Mouse (Mus musculus) left cerebral cortex, postnatal 14 days (tissue): ENCODE data around the gene Kif3c. TPM values are rescaled to one million over a fixed set of nuclear protein-coding genes. Genes with fewer than 3 reads are reported as not detected.
"Not testable (repeated sequence)": the region's sequence is repeated elsewhere in the genome, so short reads cannot be mapped to it uniquely, and the experiment has no call there.

Experiments used
- DNase-seq, 2 experiments: peaks; one replicate each; pipeline ENCODE4 v3.0.0; 2021 to 2022; ENCODE audit warnings: low spot score in 2 of 2, mixed read lengths in 1 of 2
- intact Hi-C: fragments of 180-260 bp; cut with DNase I; formaldehyde crosslinking; loops from one replicate; pipeline ENCODE4 v1.15.1; 2025
- total RNA-seq, 2 experiments: library from RNA; stranded (reverse); gene quantifications; 2 replicates each; pipeline ENCODE4 v1.2.3; 2021

The Kif3c gene
- total RNA-seq, 2 experiments from 2014 or later, result 210 to 212 TPM

DNA sequence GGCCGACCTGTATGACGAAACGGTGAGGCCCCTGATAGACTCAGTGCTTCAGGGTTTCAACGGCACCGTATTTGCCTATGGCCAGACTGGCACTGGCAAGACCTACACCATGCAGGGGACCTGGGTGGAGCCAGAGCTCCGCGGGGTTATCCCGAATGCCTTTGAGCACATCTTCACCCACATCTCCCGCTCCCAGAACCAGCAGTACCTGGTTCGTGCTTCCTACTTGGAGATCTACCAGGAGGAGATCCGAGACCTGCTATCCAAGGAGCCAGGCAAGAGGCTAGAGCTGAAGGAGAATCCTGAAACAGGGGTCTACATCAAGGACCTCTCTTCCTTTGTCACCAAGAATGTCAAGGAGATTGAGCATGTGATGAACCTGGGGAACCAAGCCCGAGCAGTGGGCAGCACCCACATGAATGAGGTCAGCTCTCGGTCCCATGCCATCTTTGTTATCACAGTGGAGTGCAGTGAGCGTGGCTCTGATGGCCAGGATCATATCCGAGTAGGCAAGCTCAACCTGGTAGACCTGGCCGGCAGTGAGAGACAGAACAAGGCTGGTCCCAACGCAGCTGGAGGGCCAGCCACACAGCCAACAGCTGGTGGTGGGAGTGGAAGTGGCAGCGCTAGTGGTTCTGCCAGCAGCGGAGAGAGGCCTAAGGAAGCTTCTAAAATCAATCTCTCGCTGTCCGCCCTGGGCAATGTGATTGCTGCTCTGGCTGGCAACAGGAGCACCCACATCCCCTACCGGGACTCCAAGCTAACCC lies 1.4 kb downstream of the Kif3c start:
- intact Hi-C loops, result loop anchor here (10.0 kb wide), 1 partner anchor 272 kb away; no protein-coding TSS in a partner anchor
- DNase-seq, result no peak

DNA sequence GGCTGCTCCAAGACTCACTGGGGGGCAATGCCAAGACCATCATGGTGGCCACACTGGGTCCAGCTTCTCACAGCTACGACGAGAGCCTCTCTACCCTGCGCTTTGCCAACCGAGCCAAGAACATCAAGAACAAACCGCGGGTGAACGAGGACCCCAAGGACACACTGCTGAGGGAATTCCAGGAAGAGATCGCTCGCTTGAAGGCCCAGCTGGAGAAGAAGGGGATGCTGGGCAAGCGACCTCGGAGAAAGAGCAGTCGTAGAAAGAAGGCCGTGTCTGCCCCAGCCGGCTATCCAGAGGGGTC lies 2.0 kb downstream of the Kif3c start:
- DNase-seq, result no peak
- intact Hi-C loops, result loop anchor here (10.0 kb wide), 1 partner anchor 272 kb away; no protein-coding TSS in a partner anchor

DNA sequence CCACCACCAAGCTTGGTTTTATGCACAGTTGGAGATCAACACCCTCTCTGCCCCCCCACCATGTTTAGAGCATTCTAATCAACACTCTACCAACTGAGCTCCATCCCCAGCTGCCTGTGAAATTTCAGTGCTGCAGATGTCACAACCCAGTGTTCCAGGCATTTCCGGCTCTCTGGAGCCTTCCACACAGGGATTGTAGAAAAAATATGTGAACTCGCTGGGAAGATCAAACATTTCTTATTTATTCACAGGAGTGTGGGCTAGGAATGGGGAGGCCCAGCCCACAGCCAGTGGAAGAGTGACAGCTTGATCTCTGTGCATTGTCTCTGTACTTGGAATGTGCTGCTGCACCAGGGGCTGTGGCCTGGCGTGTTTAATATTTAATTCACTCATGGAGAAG lies 3.8 kb downstream of the Kif3c start:
- intact Hi-C loops, result loop anchor here (10.0 kb wide), 1 partner anchor 274 kb away; no protein-coding TSS in a partner anchor
- no peak for DNase-seq

DNA sequence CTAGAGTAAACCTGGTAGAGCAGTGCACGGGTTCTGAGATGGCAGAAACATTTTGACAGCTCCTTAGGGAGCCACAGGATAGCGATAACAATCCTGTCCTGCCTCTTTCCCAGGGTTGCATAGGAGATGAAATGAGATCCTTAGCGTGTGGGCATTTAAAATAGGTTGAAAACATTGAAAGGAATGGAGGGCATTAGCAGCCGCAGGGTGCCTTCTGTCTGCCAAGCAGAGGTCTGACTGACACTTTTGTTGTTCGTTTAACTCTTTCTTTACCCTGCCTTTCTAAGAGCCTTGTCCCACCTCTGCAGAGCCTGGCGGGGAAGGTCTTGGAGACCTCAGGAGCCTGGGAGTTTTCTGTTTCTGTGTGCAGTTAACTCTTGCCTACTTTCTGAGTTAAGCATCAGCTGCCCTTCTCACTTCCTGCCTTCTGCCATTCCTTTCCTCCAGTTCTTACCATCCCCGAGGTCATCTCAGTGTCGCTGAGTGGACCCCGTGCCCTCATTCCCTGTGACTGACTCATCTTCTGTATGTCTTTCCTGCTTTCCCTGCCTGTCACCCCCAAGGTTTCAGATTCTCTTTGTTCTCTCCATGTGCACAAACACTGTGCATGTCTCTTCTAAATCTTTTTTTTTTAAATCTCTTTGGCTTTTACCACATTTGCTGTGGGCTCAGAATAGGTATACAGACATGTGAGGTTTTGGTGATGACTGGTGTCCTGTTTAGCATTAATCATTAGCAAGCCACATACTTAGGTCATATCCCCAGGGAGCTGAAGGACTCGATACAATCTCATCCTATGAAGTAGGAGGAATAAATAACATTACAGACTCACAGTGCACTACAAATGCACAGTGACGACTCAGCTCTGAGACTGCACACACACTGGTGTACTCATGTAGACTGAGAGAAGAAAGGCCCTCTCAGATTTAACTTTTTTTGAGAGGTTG lies 6.3 kb downstream of the Kif3c start:
- no peak for DNase-seq
- intact Hi-C loops, result no loop called here

DNA sequence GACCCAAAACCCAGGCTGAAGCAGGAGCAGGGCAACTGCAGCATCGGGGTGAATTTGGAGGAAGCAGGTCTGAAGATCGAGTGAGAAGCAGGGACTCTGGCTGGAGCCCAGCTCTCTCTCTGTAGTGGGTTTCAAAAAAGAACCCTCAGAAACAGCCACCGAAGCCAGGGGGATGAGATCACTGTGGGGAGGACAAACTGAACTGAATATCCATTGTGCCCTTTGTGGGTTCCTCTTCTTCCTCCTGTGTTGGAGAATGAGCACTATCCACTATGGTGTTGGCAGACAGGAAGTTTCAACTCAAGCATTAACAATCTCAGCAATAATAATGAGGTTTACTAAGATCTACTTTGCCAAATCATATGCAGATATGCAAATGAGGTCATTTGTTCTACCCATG lies 7.1 kb downstream of the Kif3c start:
- DNase-seq, result no peak
- intact Hi-C loops, result no loop called here

DNA sequence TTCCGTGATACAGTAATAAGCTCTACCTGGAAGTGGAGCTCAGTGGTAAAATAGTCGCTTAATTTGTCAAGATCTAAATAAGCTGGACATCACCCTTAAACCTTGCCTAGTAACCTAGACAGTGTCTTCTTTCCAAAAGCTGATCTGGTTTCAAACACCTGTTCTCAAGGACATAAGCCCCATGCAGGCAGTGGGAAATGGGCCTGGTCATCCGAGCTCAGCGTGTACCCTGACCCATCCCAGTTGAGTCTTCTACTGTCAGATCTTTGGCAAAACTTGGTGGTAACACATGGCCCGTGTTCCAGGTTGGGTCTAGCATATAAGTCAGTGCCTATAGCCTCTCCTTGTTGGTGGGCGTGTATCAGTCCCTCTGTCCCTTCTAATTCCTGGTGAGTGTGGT lies 8.6 kb downstream of the Kif3c start:
- no peak for DNase-seq
- intact Hi-C loops, result no loop called here

DNA sequence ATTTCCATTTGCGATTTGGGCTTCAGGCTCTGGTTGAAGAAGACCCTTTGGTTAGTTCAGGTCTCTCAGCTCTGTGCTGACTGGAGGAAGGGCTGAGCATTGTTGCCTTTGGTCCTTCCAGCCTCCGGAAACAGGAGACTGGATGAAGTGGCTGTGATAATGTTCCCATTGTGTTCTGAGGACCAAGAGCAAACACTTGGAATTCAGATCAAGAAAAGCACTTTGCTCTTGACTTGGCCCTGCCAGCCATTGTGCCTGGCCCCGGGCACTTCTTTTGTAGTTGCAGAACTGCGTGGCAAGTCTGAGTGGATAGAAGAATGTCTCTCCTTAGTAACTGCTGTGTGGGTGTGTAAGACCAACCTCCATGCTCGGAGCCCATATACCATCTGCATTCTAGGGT lies 9.6 kb downstream of the Kif3c start:
- intact Hi-C loops, result no loop called here
- DNase-seq, result no peak

DNA sequence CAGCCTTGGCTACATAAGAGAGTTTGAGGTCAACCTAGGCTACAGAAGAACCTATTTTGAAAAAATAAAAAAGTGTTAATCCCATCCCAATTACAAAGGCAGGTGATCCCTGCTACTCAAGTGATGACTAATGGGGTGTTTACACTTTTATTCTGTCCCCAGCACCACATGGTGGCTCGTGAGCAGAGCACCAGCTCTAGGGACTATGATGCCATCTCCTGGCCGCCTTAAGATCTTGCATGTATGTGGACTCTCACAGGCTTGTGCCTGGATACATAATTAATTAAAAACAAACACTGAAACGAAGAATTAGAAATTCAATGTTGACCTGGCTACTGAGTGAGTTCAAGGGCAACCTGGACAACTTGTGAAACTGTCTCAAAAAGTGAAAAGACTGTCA lies 12.3 kb downstream of the Kif3c start:
- intact Hi-C loops, result no loop called here
- no peak for DNase-seq

DNA sequence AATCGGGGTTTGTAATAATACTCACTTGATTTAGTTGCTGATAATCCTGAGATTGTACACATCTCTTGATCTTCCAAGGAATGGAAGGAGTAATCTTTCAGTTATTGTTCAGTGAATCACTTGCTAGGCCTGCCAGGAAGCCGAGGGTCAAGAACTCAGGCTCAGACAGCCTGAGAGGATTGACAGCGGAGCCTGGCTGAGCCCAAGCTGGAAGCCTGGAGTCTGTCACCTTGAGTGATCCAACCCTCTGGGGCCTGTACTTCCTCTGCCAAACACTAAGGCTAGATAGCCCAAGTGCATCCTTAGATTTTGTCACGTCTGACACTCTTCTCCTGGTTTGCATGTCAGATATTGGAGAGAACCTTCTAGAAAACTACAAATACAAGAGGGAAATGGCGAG lies 12.8 kb downstream of the Kif3c start:
- intact Hi-C loops, result no loop called here
- no peak for DNase-seq

DNA sequence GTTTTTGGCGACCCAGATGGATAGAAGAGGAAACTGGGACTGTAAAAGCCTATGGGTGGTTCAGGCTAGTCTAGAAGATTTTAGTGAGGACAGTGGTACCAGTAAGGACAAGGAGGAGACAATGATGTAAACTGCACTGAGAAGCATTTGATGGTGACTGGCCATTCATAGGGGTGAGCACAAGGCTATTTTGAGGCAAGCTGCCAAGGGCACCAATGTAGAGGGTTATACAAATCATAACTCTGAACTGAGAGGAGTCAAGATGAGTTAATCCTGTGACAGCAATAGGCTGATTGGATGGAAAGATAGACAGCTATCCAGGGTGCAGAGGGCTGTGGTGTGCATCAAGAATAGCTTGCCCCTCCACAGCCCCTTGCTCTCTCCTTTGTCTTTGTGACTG lies 19.9 kb downstream of the Kif3c start:
- intact Hi-C loops, result no loop called here
- DNase-seq, result no peak

DNA sequence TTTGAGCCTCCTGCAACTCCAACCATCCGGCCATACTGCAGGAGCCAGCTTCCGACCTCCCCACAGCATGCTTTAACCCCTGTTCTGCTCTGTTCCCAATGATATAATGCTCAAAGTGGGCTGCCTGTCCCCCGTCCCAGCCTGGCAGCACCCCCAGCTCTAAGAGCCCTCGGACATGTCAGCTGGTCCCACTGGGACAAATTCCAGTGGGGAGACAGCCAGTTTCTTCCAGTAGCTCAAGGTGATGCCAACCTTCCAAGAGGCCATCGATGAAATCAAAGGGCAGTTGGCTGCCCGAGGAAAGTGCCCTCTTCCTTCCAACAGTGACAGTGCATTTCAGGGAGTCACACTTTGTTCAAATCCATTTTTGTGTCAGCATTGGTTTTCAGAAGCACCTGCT lies 20.3 kb downstream of the Kif3c start:
- DNase-seq, result no peak
- intact Hi-C loops, result no loop called here

DNA sequence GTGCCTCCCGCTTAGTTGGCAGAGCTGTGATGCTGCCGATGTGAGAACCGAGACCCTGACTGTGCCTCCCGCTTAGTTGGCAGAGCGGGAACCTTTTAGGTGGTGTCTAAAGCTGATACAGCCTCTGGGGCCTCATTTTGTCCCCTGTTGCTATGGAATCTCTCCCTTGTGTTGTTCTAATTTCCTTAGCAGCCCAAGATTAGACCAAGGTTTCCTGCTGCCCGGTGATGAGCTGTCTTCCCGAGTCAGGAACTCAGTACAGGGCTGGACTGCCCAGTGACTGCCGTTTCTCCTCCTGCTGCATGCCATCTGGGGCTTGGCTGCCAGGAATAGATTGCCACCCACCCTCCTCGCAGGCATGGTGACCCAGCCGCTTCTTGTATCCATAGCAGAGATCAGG lies 21.0 kb downstream of the Kif3c start:
- no peak for DNase-seq
- intact Hi-C loops, result no loop called here

DNA sequence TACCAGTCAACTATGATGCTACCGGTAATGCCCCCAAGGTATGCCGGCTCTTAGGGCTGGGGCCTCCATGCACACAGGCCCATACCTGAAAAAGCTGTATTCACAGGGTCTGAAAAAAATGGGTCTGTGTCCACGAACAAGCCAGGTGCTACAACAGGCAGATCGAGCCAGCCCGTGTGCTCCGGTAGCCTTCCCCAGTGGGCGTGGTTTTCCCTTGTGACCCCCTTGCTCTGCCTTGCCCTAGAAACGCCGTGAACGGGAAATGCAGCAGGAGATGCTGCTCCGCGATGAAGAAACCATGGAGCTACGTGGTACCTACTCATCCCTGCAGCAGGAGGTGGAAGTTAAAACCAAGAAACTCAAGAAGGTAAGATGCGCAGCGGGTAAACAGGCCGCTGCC lies 23.0 kb downstream of the Kif3c start:
- intact Hi-C loops, result no loop called here
- DNase-seq, result no peak

DNA sequence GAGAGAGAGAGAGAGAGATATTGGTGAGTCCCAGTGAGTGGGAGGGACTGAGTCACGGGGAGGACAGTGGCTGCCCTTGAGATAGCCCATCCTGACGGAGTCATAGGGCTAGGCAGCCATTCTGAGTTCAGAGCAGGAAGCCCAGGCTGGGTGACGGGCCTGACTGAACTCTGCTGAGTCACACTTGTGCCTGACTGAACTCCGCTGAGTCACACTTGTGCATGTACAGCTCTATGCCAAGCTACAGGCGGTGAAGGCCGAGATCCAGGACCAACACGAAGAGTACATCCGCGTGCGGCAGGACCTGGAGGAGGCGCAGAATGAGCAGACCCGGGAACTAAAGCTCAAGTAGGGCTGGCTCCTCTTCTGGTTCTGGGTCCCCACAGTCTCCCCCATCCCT lies 24.5 kb downstream of the Kif3c start:
- no peak for DNase-seq
- intact Hi-C loops, result no loop called here

DNA sequence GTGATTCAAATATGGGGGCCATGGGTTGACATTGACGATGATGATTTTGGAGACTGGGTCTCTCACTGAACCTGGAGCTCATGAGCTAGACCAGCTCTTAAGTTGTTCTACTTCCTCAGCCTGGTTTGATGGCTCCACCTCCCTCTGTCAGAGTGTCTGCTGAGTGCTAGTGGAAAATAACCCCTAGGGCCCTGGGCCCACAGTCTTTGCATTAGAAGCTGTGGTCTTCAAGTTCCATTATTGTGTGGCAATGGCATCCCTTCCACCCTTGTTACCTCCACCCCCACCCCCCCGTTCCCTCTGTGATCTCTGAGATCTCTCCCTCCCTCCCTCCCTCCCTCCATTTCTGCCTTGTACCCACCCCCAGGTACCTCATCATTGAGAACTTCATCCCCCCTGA lies 25.1 kb downstream of the Kif3c start:
- intact Hi-C loops, result loop anchor here (2.0 kb wide), 1 partner anchor 153 kb away; no protein-coding TSS in a partner anchor
- DNase-seq, result no peak

DNA sequence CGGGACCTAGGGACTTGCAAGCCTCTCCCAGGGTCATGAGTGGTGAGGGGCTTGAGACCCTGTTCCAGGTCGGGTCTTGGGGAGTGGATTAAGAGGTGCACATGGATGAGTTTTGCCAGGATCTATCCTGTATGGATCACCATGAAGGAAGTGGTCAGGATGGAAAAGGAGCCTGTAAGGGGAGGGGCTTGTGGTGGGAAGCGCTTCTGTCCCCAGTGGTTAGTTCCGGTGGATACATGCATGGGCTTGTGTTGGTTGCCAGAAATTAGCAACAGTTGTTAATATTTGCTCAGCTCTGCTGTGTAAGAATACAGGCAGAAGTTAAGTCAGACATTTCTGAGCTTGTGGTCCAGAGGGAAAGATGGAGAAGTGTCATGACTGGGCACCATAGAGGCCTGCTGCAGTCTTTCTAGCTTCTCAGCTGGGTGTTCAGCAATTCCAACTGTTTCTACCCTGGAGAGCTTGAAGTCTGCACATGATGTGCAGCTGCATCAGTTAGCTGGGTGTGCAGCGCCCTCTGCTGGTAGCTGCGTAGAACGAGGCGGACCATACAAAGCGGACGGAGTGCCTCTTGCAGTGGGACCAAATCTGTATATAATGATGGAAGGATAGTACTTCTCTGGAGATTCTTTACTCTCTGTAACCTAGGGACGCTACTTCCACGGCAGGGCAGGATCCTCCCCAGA lies 25.8 kb downstream of the Kif3c start:
- intact Hi-C loops, result loop anchor here (2.0 kb wide), 1 partner anchor 154 kb away; no protein-coding TSS in a partner anchor
- peak; percentile 86 to 91 for DNase-seq

DNA sequence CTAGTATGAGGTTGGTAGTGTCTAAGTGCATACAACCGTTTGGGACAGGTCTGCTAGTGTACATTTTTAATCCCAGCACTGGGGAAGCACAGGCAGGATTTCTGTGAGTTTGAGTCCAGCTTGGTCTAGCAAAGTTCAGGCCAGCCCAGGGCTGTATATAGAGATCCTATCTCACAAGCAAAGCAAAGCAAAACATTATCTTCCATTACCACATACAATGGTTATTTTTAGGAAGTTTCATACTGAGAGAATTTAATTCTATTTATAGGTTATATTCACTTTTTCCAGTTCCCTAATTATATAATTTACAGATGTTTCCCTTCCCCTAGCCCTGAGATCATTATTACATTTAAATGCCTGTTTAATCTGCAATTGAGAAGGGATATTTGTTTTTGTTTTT lies 26.3 kb downstream of the Kif3c start:
- no peak for DNase-seq
- intact Hi-C loops, result loop anchor here (2.0 kb wide), 1 partner anchor 154 kb away; no protein-coding TSS in a partner anchor

DNA sequence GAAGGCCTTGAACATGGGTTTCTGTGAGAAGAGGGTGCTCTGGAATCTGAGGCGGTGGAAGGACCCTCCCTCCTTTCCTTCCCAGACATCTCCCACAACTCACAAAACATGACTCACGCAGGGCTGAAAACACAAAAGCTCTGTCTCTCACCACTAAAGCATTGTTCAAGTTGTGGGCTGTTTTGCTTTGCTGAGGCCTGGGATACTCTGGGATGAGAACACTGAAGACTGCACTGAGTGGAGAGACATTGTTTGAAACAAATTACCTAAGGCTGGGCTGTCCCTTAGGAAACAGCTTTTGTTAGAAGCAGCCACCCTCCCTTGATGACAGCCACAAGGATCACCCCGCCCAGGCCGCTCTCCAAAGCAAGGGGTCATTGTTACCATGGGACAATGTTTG lies 28.2 kb downstream of the Kif3c start:
- intact Hi-C loops, result no loop called here
- DNase-seq, result no peak

DNA sequence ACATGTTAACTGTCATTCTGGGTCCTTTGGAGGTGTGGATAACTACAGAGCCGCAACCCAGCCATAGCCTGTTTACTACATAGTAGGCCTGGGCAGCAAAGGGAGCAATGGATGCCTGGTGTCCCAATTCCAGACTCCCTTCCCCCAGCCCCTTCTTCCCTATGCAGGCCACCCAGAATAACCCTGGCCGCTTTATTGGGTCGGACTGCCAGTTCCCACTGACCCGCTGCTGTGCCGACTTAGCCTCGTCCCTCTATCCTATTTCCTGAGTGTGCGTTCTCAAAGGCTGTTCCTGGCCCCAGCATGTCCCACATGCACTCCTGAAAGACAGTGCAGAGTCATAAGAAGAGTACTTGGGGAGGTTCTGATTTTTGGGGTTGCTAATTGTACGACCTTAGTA lies 32.0 kb downstream of the Kif3c start:
- intact Hi-C loops, result no loop called here
- DNase-seq, result no peak

DNA sequence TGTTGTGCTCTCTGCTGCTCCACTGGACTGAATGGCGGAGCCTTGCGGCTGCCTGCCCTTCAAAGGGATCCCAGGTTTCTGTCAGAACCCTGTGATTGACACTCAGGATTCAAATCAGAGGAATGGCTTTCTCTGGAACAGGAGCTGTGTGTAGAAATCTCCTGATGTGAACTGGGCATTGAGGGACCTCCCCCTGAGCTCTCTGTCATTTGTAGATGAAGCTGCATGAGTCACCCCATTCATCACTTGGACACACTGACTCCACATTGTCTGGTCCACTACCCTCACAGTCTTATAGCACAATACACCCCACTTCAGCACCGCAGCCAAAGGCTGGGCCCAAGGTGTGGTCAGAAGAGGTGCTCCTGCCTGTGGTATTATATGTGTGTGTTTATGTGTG lies 40.7 kb downstream of the Kif3c start:
- intact Hi-C loops, DNase-seq: not testable (repeated sequence)
